Mouse (Mus musculus) neutrophil, adult 65 days (primary cell): ENCODE measurements around the gene Slc1a7. TPM values are rescaled to one million over a fixed set of nuclear protein-coding genes. Genes with fewer than 3 reads are reported as not detected.

Experiments
- total RNA-seq: library from RNA; stranded (reverse); gene quantifications from 2 replicates; pipeline ENCODE4 v1.2.4, GENCODE M21; 2023

The Slc1a7 gene
- total RNA-seq = not detected in 2 replicates

DNA sequence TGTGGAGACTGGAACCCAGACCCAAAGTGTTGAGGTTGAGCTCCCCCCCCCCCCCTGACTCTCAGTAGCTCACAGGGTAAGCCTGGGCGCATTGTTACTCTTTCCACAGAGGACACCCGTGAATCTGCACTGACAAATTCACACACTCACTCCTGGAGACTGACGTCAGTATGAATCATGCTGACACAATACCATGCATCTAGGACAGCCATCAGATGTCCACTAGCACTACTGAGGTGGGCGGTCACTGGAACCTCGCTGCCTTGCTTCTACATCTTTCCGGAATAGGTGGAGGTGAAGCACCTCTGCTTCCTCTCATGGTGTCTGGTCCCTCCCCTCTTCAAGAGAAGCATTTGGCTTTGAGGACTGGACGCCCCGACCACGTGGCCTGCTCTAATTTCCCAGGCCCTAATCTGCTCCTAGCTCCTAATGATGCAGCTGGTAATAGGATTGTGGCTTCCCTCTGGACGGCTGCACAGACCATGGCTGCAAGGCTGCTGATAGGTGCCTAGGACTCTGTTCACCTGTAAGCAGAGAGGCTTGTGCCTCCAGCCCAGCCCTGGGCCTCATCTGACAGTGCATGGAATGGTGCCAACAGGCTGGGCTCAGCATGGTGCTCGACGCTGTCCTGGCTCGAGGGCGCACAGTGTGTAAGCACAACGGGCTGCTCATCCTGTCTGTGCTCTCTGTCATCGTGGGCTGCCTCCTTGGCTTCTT lies at the start of gene Slc1a7:
Slc1a7 (plus strand) TSS at position 367 of the 717 bp plus-strand sequence.

GRCm38 (mm10) chr4:107923145-107923802 lies 44.9 kb upstream of the Slc1a7 start, which contains the start of gene Cpt2:
TSS of gene Cpt2 (minus strand) at chr4:107923610.

Other genes with a start within 250 kb of the Slc1a7 start
- 21.3 and 40.4 TPM in 2 replicates for gene Lrp8, start 166.1 kb upstream of the Slc1a7 start, total RNA-seq
- gene Magoh, start 88.6 kb upstream of the Slc1a7 start, total RNA-seq = 78.7 and 84.4 TPM in 2 replicates
- gene 0610037L13Rik, start 78.5 kb upstream of the Slc1a7 start, total RNA-seq = 18.6 and 25.5 TPM in 2 replicates
- gene Cpt2, start 44.7 kb upstream of the Slc1a7 start, total RNA-seq = 9.8 and 11.1 TPM in 2 replicates
- gene Podn, start 128.1 kb downstream of the Slc1a7 start, total RNA-seq = 0.70 TPM in 1 of 2 replicates, not detected in the other
- gene Scp2, start 176.7 kb downstream of the Slc1a7 start, total RNA-seq = 158 and 189 TPM in 2 replicates
- gene Echdc2, start 197.1 kb downstream of the Slc1a7 start, total RNA-seq = not detected in 2 replicates
- gene Zyg11a, start 249.7 kb downstream of the Slc1a7 start, total RNA-seq = not detected in 2 replicates